ENCODE assay signal across 26 mouse cellular contexts in genomic region chr14:98703289-98703688, GRCm38 (mm10).
DNase-seq lines count a peak whose midpoint lies in the region; ATAC-seq and TF ChIP-seq lines count a peak whose summit lies in the region.
"Had no signal": no experiment of that assay in that cellular context is flagged by ENCODE, and none has a peak within 500 bp of the region (broad histone marks: within the 10 kb centered on the region; RNA-seq: fewer than 3 reads in every experiment).

No protein-coding gene starts in this region.

- H3K4me1 ChIP-seq in heart, embryonic 13.5 days: peaks cover 21% of the 10 kb centered on the region
- 0 out of 2 replicates have a peak, but pooled peaks cover 3% of the 10 kb centered on the region for H3K4me1 ChIP-seq in heart, postnatal 0 days (ENCODE audit: control insufficient read depth, insufficient read depth)
- H3K4me1 ChIP-seq: embryonic facial prominence, embryonic 15.5 days; forebrain, embryonic 10.5 days; hindbrain, embryonic 13.5 days had no signal

- no peak for TF ChIP-seq EP300 in heart, postnatal 0 days (IDR thresholded peaks at IDR 0.05; ENCODE audit: low read depth)

- no peak for DNase-seq in frontal cortex, postnatal 10 days (ENCODE audit: low spot score in 2 of 2)
- no peak for DNase-seq in heart, postnatal 25 days (ENCODE audit: low spot score)
- peak; percentile 45 for DNase-seq in heart, postnatal 0 days (ENCODE audit: low spot score)
- no peak for DNase-seq in heart, adult 9 months (ENCODE audit: low spot score in 2 of 2)
- peak; percentile 8 to 36 for DNase-seq in right cerebral cortex, adult 2 months (ENCODE audit: low spot score in 2 of 2)
- no peak for DNase-seq in right cerebral cortex, postnatal 14 days
- DNase-seq: adrenal gland, adult 8-10 months; adrenal gland, postnatal 36 days; B cell, adult 2 months; cerebellum, adult 11 months; cerebellum, adult 8-10 months; cerebellum, postnatal 14 days; embryo, embryonic 11 days; gastrocnemius, postnatal 14 days; heart, adult 2 months; kidney, adult 11 months had no signal

- H3K27me3 ChIP-seq in heart, embryonic 13.5 days (replicated peaks): no peaks in the 10 kb centered on the region
- H3K27me3 ChIP-seq in heart, postnatal 0 days (ENCODE audit: control insufficient read depth, insufficient read depth, low read length): no peaks in the 10 kb centered on the region
- H3K27me3 ChIP-seq: embryonic facial prominence, embryonic 15.5 days had no signal

- H3K9me3 ChIP-seq in heart, embryonic 13.5 days: no peaks in the 10 kb centered on the region
- no peaks in the 10 kb centered on the region for H3K9me3 ChIP-seq in heart, postnatal 0 days (replicated peaks; ENCODE audit: control insufficient read depth, low read length)
- H3K9me3 ChIP-seq: embryonic facial prominence, embryonic 15.5 days; forebrain, embryonic 10.5 days; hindbrain, embryonic 13.5 days had no signal

- peak overlapping the region; percentile 24; the same call in 1 of the 2 replicates for H3K27ac ChIP-seq in heart, embryonic 13.5 days (replicated peaks)
- no peak overlapping the region for H3K27ac ChIP-seq in heart, postnatal 0 days (ENCODE audit: low read depth)
- H3K27ac ChIP-seq: embryonic facial prominence, embryonic 15.5 days; forebrain, embryonic 10.5 days; heart, adult 2 months; hindbrain, embryonic 13.5 days; hindbrain, postnatal 0 days had no signal

- TF ChIP-seq CTCF in heart, postnatal 0 days (IDR thresholded peaks at IDR 0.05; ENCODE audit: low read depth): no peak

- intact Hi-C loops in heart, postnatal 25 days (cut with DNase I): no loop called here

- 29% methylated on average over 6 of the region's 6 CpGs for WGBS in heart, embryonic 13.5 days
- 22% methylated on average over 6 of the region's 6 CpGs for WGBS in heart, postnatal 0 days

- H3K9ac ChIP-seq in heart, embryonic 13.5 days: no peak overlapping the region; the same call in 1 of the 2 replicates
- H3K9ac ChIP-seq in heart, postnatal 0 days (replicated peaks; ENCODE audit: low read depth, low read length): no peak overlapping the region
- H3K9ac ChIP-seq: embryonic facial prominence, embryonic 15.5 days; hindbrain, embryonic 13.5 days had no signal

- ATAC-seq in frontal cortex, adult (ENCODE audit: low TSS enrichment): peak; percentile 74
- ATAC-seq in heart, embryonic 13.5 days (ENCODE audit: extremely low read depth, insufficient number of reproducible peaks, low FRiP score, low TSS enrichment): no peak
- ATAC-seq in heart, postnatal 0 days (ENCODE audit: insufficient read depth, low read depth): peak; percentile 41; the same call in 1 of the 2 replicates
- ATAC-seq: CD4-positive, CD25-positive, alpha-beta regulatory T cell, adult 4 months; forebrain, embryonic 14.5 days; hindbrain, postnatal 0 days had no signal

- no peak overlapping the region for H3K4me2 ChIP-seq in heart, embryonic 13.5 days
- no peak overlapping the region for H3K4me2 ChIP-seq in heart, postnatal 0 days (ENCODE audit: low read depth, low read length)
- H3K4me2 ChIP-seq: embryonic facial prominence, embryonic 15.5 days; hindbrain, embryonic 13.5 days had no signal

- H3K36me3 ChIP-seq in heart, embryonic 13.5 days: no peaks in the 10 kb centered on the region
- H3K36me3 ChIP-seq in heart, postnatal 0 days (replicated peaks; ENCODE audit: control insufficient read depth, insufficient read depth, low read length): no peaks in the 10 kb centered on the region
- H3K36me3 ChIP-seq: embryonic facial prominence, embryonic 15.5 days; forebrain, embryonic 10.5 days; G1E; hindbrain, embryonic 13.5 days had no signal

- no peak overlapping the region for H3K4me3 ChIP-seq in heart, embryonic 13.5 days
- H3K4me3 ChIP-seq in heart, postnatal 0 days (ENCODE audit: low read depth, low read length): no peak overlapping the region
- H3K4me3 ChIP-seq: embryonic facial prominence, embryonic 15.5 days; erythroblast, embryonic 14.5 days; forebrain, embryonic 10.5 days; heart, adult 2 months; hindbrain, embryonic 13.5 days had no signal

Comparison
In these comparisons a context has a peak if more than half of its experiments do, and no peak if none do; other contexts are left out.
1. DNase-seq: peak in heart, postnatal 0 days (single experiment) and right cerebral cortex, adult 2 months (2 of 2); none in frontal cortex, postnatal 10 days (0 of 2), heart, postnatal 25 days (single experiment), heart, adult 9 months (0 of 2) and right cerebral cortex, postnatal 14 days (single experiment).